Mouse (Mus musculus): ENCODE measurements around the gene Hsd17b7. TPM values are rescaled to one million over a fixed set of nuclear protein-coding genes. Genes with fewer than 3 reads are reported as not detected.

Gene Hsd17b7
- polyA plus RNA-seq, 1 experiment from 2014 or later: 23.4 TPM

- H3K9me3 ChIP-seq: no peaks in the 10 kb centered on the region
- no peak overlapping the region for H3K4me3 ChIP-seq
- WGBS: 87% methylated on average over 5 of the region's 5 CpGs
- no peak overlapping the region for H3K27ac ChIP-seq (replicated peaks)
- DNase-seq (ENCODE audit: low spot score): no peak
- peaks cover 19% of the 10 kb centered on the region for H3K4me1 ChIP-seq
- no peaks in the 10 kb centered on the region for H3K36me3 ChIP-seq (replicated peaks)
- H3K27me3 ChIP-seq (replicated peaks; ENCODE audit: low read depth, poor library complexity, severe bottlenecking): no peaks in the 10 kb centered on the region
These were observed 59.9 kb downstream of the Hsd17b7 start for GRCm38 (mm10) chr1:169909163-169909562.

- Histone ChIP-seq H3K36me3 (replicated peaks) (no peaks in the 10 kb centered on the region), H3K4me1 (no peaks in the 10 kb centered on the region), H3K9me3 (no peaks in the 10 kb centered on the region), H3K4me3 (no peak overlapping the region), H3K27me3 (replicated peaks; ENCODE audit: low read depth, poor library complexity, severe bottlenecking) (no peaks in the 10 kb centered on the region), H3K27ac (replicated peaks) (no peak overlapping the region)
- no peak for DNase-seq (ENCODE audit: low spot score)
- 90% methylated on average over 3 of the region's 3 CpGs for WGBS
These were observed 68.2 kb downstream of the Hsd17b7 start for GRCm38 (mm10) chr1:169900771-169901336.

Other genes with a start within 250 kb of the Hsd17b7 start
- 9.2 and 10.4 TPM in 2 replicates for gene Rgs4, start 221.6 kb downstream of the Hsd17b7 start, polyA plus RNA-seq (2016; fragmentation: Nextera tagmentation; extraction: Ambion mirVana)
- not detected in 2 replicates for gene Ccdc190, start 40.6 kb downstream of the Hsd17b7 start, polyA plus RNA-seq (2016; fragmentation: Nextera tagmentation; extraction: Ambion mirVana)
- 62.9 and 69.6 TPM in 2 replicates for gene Ddr2, start 141.5 kb upstream of the Hsd17b7 start, polyA plus RNA-seq (2016; fragmentation: Nextera tagmentation; extraction: Ambion mirVana)
- gene Uap1, start 205.7 kb upstream of the Hsd17b7 start, polyA plus RNA-seq (2016; fragmentation: Nextera tagmentation; extraction: Ambion mirVana): 56.3 and 56.5 TPM in 2 replicates
- 10.6 and 11.3 TPM in 2 replicates for gene Uhmk1, start 246.2 kb upstream of the Hsd17b7 start, polyA plus RNA-seq (2016; fragmentation: Nextera tagmentation; extraction: Ambion mirVana)

Data from embryonic facial prominence, embryonic 10.5 days (tissue).